Mouse (Mus musculus) gastrocnemius, postnatal 36 days (tissue): ENCODE data around the gene Olfr551. TPM values are rescaled to one million over a fixed set of nuclear protein-coding genes. Genes with fewer than 3 reads are reported as not detected.

Source experiments
- total RNA-seq, 2 experiments: library from RNA; stranded (reverse); gene quantifications; 2 replicates each; pipeline ENCODE4 v1.2.3; 2021

Gene Olfr551
- total RNA-seq, 2 experiments from 2014 or later, result not detected

Other genes with a start within 250 kb of the Olfr551 start
- 10 to 100 TPM; 12.9 to 15.1 TPM for gene Rrm1, start 150.2 kb downstream of the Olfr551 start, total RNA-seq
- not detected for gene Olfr543, start 110.2 kb downstream of the Olfr551 start, total RNA-seq
- not detected for gene Olfr544, start 103.6 kb downstream of the Olfr551 start, total RNA-seq
- gene Olfr545, start 92.3 kb downstream of the Olfr551 start, total RNA-seq, result not detected
- not detected for gene Olfr547, start 57.1 kb downstream of the Olfr551 start, total RNA-seq
- not detected for gene Olfr548-ps1, start 51.0 kb downstream of the Olfr551 start, total RNA-seq
- gene Olfr549, start 42.0 kb downstream of the Olfr551 start, total RNA-seq, result not detected
- 1 to 10 TPM; 1.7 to 2.8 TPM for gene Trim21, start 26.4 kb downstream of the Olfr551 start, total RNA-seq
- under 1 TPM in 1 of 2 experiments, not detected in 1; 0.08 TPM for gene Olfr550, start 20.4 kb downstream of the Olfr551 start, total RNA-seq
- under 1 TPM in 1 of 2 experiments, not detected in 1; 0.10 TPM for gene Olfr552, start 5.9 kb upstream of the Olfr551 start, total RNA-seq
- not detected for gene Olfr553, start 26.3 kb upstream of the Olfr551 start, total RNA-seq
- not detected for gene Olfr554, start 46.5 kb upstream of the Olfr551 start, total RNA-seq
- gene Olfr555, start 66.9 kb upstream of the Olfr551 start, total RNA-seq, result not detected
- gene Olfr556, start 73.0 kb upstream of the Olfr551 start, total RNA-seq, result not detected
- gene Trim68, start 95.4 kb upstream of the Olfr551 start, total RNA-seq, result 1 to 10 TPM; 3.6 to 4.2 TPM
- not detected for gene Olfr557, start 104.0 kb upstream of the Olfr551 start, total RNA-seq
- gene Olfr558, start 110.3 kb upstream of the Olfr551 start, total RNA-seq, result 1 to 10 TPM; 1.5 to 1.7 TPM
- not detected for gene Olfr33, start 127.2 kb upstream of the Olfr551 start, total RNA-seq
- not detected for gene Olfr559, start 135.6 kb upstream of the Olfr551 start, total RNA-seq
- gene Olfr560, start 167.5 kb upstream of the Olfr551 start, total RNA-seq, result under 1 TPM in 1 of 2 experiments, not detected in 1; 0.17 TPM
- gene Olfr78, start 167.6 kb upstream of the Olfr551 start, total RNA-seq, result under 1 TPM; 0.47 to 0.54 TPM
- gene Olfr561, start 179.3 kb upstream of the Olfr551 start, total RNA-seq, result not detected
- gene Olfr564, start 211.6 kb upstream of the Olfr551 start, total RNA-seq, result not detected